Mouse (Mus musculus): ENCODE data around the gene Gm5244.

DNA sequence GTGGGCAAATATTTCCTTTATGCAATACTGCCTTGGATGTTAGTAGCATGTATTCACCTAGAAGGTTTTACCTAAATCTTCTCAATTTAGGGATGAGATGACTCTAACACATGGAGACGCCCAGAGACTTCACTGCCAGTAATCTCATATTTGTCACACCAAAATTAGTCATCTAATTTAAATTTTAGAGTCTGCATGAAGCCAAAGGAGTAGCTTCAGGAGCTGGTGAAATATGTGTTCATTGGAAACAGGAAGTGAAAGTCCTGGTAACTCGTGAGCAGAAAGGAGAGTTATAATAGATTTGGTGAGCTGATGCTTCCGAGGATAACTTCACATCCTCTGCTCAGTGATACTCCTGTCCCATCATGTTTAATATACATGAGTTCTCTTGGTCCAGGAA, 45.4 kb upstream of the Gm5244 start:
- TF ChIP-seq POLR2A (IDR thresholded peaks at IDR 0.05; ENCODE audit: insufficient read depth, low read depth, low read length): no peak
- TF ChIP-seq CTCF (IDR thresholded peaks at IDR 0.05): no peak

Data from heart, adult 2 months (tissue).